In the genomic region with DNA sequence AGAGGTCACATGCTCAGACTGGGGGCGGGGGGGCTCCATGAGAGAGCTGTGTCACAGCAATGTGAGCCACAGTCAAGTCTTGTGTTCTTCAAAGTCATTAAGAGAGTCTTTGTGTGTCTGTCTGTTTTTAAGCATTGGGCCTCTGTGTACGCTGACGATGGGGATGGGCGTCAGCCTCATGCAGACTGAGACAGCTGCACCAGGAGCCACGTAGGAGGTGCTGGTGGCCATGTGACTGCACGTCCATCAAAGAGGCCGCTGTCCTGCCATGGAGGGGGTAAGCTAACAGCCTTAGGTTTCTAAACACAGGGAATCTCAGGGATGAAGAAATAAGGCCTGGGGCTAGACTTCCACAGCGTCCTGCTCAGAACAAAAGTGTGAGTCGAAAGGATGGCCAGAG, we compare ENCODE assay signal across 38 mouse cellular contexts. TPM values are rescaled to one million over a fixed set of nuclear protein-coding genes. Genes with fewer than 3 reads are reported as not detected.
A peak's percentile ranks its signal among the peaks of the same experiment; 100 is the strongest.
DNase-seq lines count a peak whose midpoint lies in the region; ATAC-seq lines count a peak whose summit lies in the region.
"Had no signal": no experiment of that assay in that cellular context is flagged by ENCODE, and none has a peak within 500 bp of the region (broad histone marks: within the 10 kb centered on the region; RNA-seq: fewer than 3 reads in every experiment).

No protein-coding gene starts in this region.

- H3K4me3 ChIP-seq in midbrain, embryonic 11.5 days (ENCODE audit: low read depth, low read length), result no peak overlapping the region
- no peak overlapping the region for H3K4me3 ChIP-seq in midbrain, embryonic 16.5 days (ENCODE audit: low read depth, low read length)
- H3K4me3 ChIP-seq: embryonic facial prominence, embryonic 12.5 days; forebrain, embryonic 15.5 days; heart, adult 2 months; heart, embryonic 13.5 days; hindbrain, embryonic 13.5 days; limb, embryonic 12.5 days; lung, embryonic 15.5 days; midbrain, embryonic 15.5 days; myocyte had no signal

- no peak overlapping the region for H3K4me2 ChIP-seq in midbrain, embryonic 11.5 days
- H3K4me2 ChIP-seq in midbrain, embryonic 16.5 days (ENCODE audit: low read length), result no peak overlapping the region
- H3K4me2 ChIP-seq: embryonic facial prominence, embryonic 12.5 days; forebrain, embryonic 15.5 days; heart, embryonic 13.5 days; hindbrain, embryonic 13.5 days; limb, embryonic 12.5 days; liver, embryonic 11.5 days; lung, embryonic 15.5 days; midbrain, embryonic 15.5 days had no signal

- H3K27me3 ChIP-seq in midbrain, embryonic 11.5 days (ENCODE audit: control insufficient read depth, insufficient read depth, low read length), result no peaks in the 10 kb centered on the region
- H3K27me3 ChIP-seq in midbrain, embryonic 16.5 days (ENCODE audit: control insufficient read depth, insufficient read depth, low read depth, low read length), result no peaks in the 10 kb centered on the region
- H3K27me3 ChIP-seq: embryonic facial prominence, embryonic 12.5 days; forebrain, embryonic 15.5 days; heart, embryonic 13.5 days; hindbrain, embryonic 13.5 days; limb, embryonic 12.5 days; lung, embryonic 15.5 days; midbrain, embryonic 15.5 days had no signal

- no peaks in the 10 kb centered on the region for H3K36me3 ChIP-seq in midbrain, embryonic 11.5 days (ENCODE audit: control insufficient read depth, insufficient read depth, low read length)
- no peaks in the 10 kb centered on the region for H3K36me3 ChIP-seq in midbrain, embryonic 16.5 days (ENCODE audit: control insufficient read depth, insufficient read depth, low read length)
- H3K36me3 ChIP-seq: embryonic facial prominence, embryonic 12.5 days; forebrain, embryonic 15.5 days; heart, embryonic 13.5 days; hindbrain, embryonic 13.5 days; limb, embryonic 12.5 days; lung, embryonic 15.5 days; midbrain, embryonic 15.5 days had no signal

- intact Hi-C loops in heart, postnatal 10 days (cut with DNase I), result no loop called here

- 83% methylated on average over 9 of the region's 9 CpGs for WGBS in midbrain, embryonic 11.5 days
- WGBS in midbrain, embryonic 16.5 days, result 61% methylated on average over 9 of the region's 9 CpGs

- H3K4me1 ChIP-seq in midbrain, embryonic 11.5 days (ENCODE audit: control insufficient read depth, insufficient read depth, low read length), result no peaks in the 10 kb centered on the region
- no peaks in the 10 kb centered on the region for H3K4me1 ChIP-seq in midbrain, embryonic 16.5 days (ENCODE audit: control insufficient read depth, insufficient read depth, low read length)
- H3K4me1 ChIP-seq: embryonic facial prominence, embryonic 12.5 days; forebrain, embryonic 15.5 days; heart, embryonic 13.5 days; limb, embryonic 12.5 days; lung, embryonic 15.5 days; midbrain, embryonic 15.5 days had no signal

- H3K27ac ChIP-seq in midbrain, embryonic 11.5 days (ENCODE audit: low read depth, low read length), result no peak overlapping the region
- H3K27ac ChIP-seq in midbrain, embryonic 16.5 days (ENCODE audit: low read length), result no peak overlapping the region
- H3K27ac ChIP-seq: embryonic facial prominence, embryonic 12.5 days; forebrain, embryonic 15.5 days; heart, adult 2 months; heart, embryonic 13.5 days; hindbrain, embryonic 13.5 days; limb, embryonic 12.5 days; lung, embryonic 15.5 days; midbrain, embryonic 15.5 days had no signal

- no peak overlapping the region for H3K9ac ChIP-seq in midbrain, embryonic 11.5 days (ENCODE audit: low read length)
- H3K9ac ChIP-seq in midbrain, embryonic 16.5 days (ENCODE audit: low read depth, low read length), result no peak overlapping the region
- H3K9ac ChIP-seq: embryonic facial prominence, embryonic 12.5 days; forebrain, embryonic 15.5 days; heart, embryonic 13.5 days; hindbrain, embryonic 13.5 days; limb, embryonic 12.5 days; lung, embryonic 15.5 days; midbrain, embryonic 15.5 days had no signal

- peak; percentile 65 for DNase-seq in heart, adult 11 months
- DNase-seq in heart, postnatal 10 days, result no peak
- no peak for DNase-seq in midbrain, embryonic 11.5 days (ENCODE audit: low spot score, missing footprints)
- peak; percentile 3 for DNase-seq in thymus, postnatal 0 days (ENCODE audit: low spot score)
- no peak for DNase-seq in thymus, postnatal 25 days
- DNase-seq: cerebellum, adult 11-12 months; cerebellum, adult 9-11 months; gastrocnemius, postnatal 25 days; heart, adult 2 months; heart, postnatal 14 days; kidney, adult 11 months; kidney, postnatal 14 days; layer of hippocampus, adult 9-11 months; right cerebral cortex, adult 18-20 months; spleen, adult 18-20 months; thymus, postnatal 36 days had no signal

- no peaks in the 10 kb centered on the region for H3K9me3 ChIP-seq in midbrain, embryonic 11.5 days (ENCODE audit: control insufficient read depth, low read length)
- no peaks in the 10 kb centered on the region for H3K9me3 ChIP-seq in midbrain, embryonic 16.5 days (replicated peaks; ENCODE audit: control insufficient read depth, low read length, poor library complexity, severe bottlenecking)
- H3K9me3 ChIP-seq: embryonic facial prominence, embryonic 12.5 days; forebrain, embryonic 15.5 days; heart, embryonic 13.5 days; hindbrain, embryonic 13.5 days; limb, embryonic 12.5 days; lung, embryonic 15.5 days; midbrain, embryonic 15.5 days had no signal

- 0 out of 2 replicates have a peak, but pooled peaks have one; percentile 38 for ATAC-seq in midbrain, embryonic 11.5 days (ENCODE audit: low FRiP score)
- no peak for ATAC-seq in midbrain, embryonic 16.5 days
- ATAC-seq in megakaryocyte-erythroid progenitor cell, adult 5-6 weeks (replicated peaks; ENCODE audit: low FRiP score, low TSS enrichment, poor library complexity, severe bottlenecking), result no peak
- ATAC-seq: CD4-positive, CD25-positive, alpha-beta regulatory T cell, adult 4 months; forebrain, embryonic 15.5 days; inflammation-experienced regulatory T-cells, adult 6 months; midbrain, embryonic 15.5 days had no signal

RNA-seq across cellular contexts. Expression of gene Gm30302, which starts 32.5 kb away (rescaled TPM):
- total RNA-seq in heart, postnatal 10 days (2021), result under 1 TPM; 0.43 to 0.89 TPM
- 0.08 TPM in 1 of 2 replicates, not detected in the other for polyA plus RNA-seq in midbrain, embryonic 11.5 days (2014; fragmentation: Nextera tagmentation; extraction: Ambion mirVana)
- polyA plus RNA-seq in midbrain, embryonic 16.5 days (2015; fragmentation: Nextera tagmentation; extraction: Ambion mirVana), result not detected in 2 replicates
- polyA plus RNA-seq in thymus, postnatal 0 days (2015; fragmentation: Nextera tagmentation; extraction: Ambion mirVana), result not detected in 2 replicates
- total RNA-seq in megakaryocyte-erythroid progenitor cell, adult 5-6 weeks (2014; fragmentation: Nextera tagmentation), result not detected in 2 replicates
- total RNA-seq in megakaryocyte-erythroid progenitor cell, adult 5-6 weeks (2017), result not detected in 2 replicates
- total RNA-seq: adrenal gland, postnatal 14 days; gastrocnemius, adult 18-20 months; gastrocnemius, postnatal 25 days; left cerebral cortex, postnatal 10 days; megakaryocyte progenitor cell, adult 5-6 weeks had no signal
- polyA plus RNA-seq: CD4-positive, CD25-positive, alpha-beta regulatory T cell, adult 4 months; embryonic facial prominence, embryonic 12.5 days; forebrain, embryonic 15.5 days; frontal cortex, adult 2 months; heart, embryonic 13.5 days; hindbrain, embryonic 13.5 days; inflammation-experienced regulatory T-cells, adult 6 months; kidney, embryonic 14.5 days; limb, embryonic 12.5 days; liver, embryonic 16.5 days; lung, embryonic 15.5 days; midbrain, embryonic 15.5 days; myocyte; neural tube, embryonic 14.5 days; stomach, embryonic 16.5 days had no signal

Comparison
In these comparisons a context has a peak if more than half of its experiments do, and no peak if none do; other contexts are left out.
1. DNase-seq: peak in heart, adult 11 months (single experiment) and thymus, postnatal 0 days (single experiment); none in heart, postnatal 10 days (0 of 2), midbrain, embryonic 11.5 days (single experiment) and thymus, postnatal 25 days (single experiment).